10 mouse cellular contexts compared by ENCODE assay signal in genomic region chr5:118108124-118108793, GRCm38 (mm10). TPM values are rescaled to one million over a fixed set of nuclear protein-coding genes. Genes with fewer than 3 reads are reported as not detected.
DNase-seq lines count a peak whose midpoint lies in the region; ATAC-seq lines count a peak whose summit lies in the region.
"Had no signal": no experiment of that assay in that cellular context is flagged by ENCODE, and none has a peak within 500 bp of the region (broad histone marks: within the 10 kb centered on the region; RNA-seq: fewer than 3 reads in every experiment).

No protein-coding gene starts in this region.

- no peak overlapping the region for H3K4me3 ChIP-seq in midbrain, embryonic 10.5 days
- no peak overlapping the region for H3K4me3 ChIP-seq in midbrain, embryonic 11.5 days (ENCODE audit: low read depth, low read length)
- H3K4me3 ChIP-seq in embryonic facial prominence, embryonic 14.5 days (ENCODE audit: low read depth, low read length), result no peak overlapping the region
- H3K4me3 ChIP-seq: stomach, embryonic 15.5 days had no signal

- 0 out of 2 replicates have a peak overlapping the region, but pooled peaks have one; percentile 19 for H3K27ac ChIP-seq in midbrain, embryonic 10.5 days (replicated peaks)
- H3K27ac ChIP-seq in midbrain, embryonic 11.5 days (ENCODE audit: low read depth, low read length), result no peak overlapping the region
- H3K27ac ChIP-seq in embryonic facial prominence, embryonic 14.5 days (replicated peaks; ENCODE audit: low read depth, low read length), result peak overlapping the region; percentile 52; the same call in 1 of the 2 replicates
- H3K27ac ChIP-seq: stomach, embryonic 15.5 days had no signal

- H3K27me3 ChIP-seq in midbrain, embryonic 10.5 days (ENCODE audit: low read depth, poor library complexity, severe bottlenecking), result no peaks in the 10 kb centered on the region
- no peaks in the 10 kb centered on the region for H3K27me3 ChIP-seq in midbrain, embryonic 11.5 days (ENCODE audit: control insufficient read depth, insufficient read depth, low read length)
- H3K27me3 ChIP-seq in embryonic facial prominence, embryonic 14.5 days (replicated peaks; ENCODE audit: control insufficient read depth, insufficient read depth, low read length), result no peaks in the 10 kb centered on the region
- H3K27me3 ChIP-seq: stomach, embryonic 15.5 days had no signal

- 89% methylated on average over 17 of the region's 17 CpGs for WGBS in midbrain, embryonic 10.5 days
- 81% methylated on average over 17 of the region's 17 CpGs for WGBS in midbrain, embryonic 11.5 days
- WGBS in embryonic facial prominence, embryonic 14.5 days, result 73% methylated on average over 17 of the region's 17 CpGs

- H3K36me3 ChIP-seq in midbrain, embryonic 10.5 days, result peaks cover 84% of the 10 kb centered on the region
- no peaks in the 10 kb centered on the region; the same call in 1 of the 2 replicates for H3K36me3 ChIP-seq in midbrain, embryonic 11.5 days (ENCODE audit: control insufficient read depth, insufficient read depth, low read length)
- peaks cover 58% of the 10 kb centered on the region for H3K36me3 ChIP-seq in embryonic facial prominence, embryonic 14.5 days (ENCODE audit: control insufficient read depth, insufficient read depth, low read length)

- no peak overlapping the region for H3K4me2 ChIP-seq in midbrain, embryonic 11.5 days
- no peak overlapping the region for H3K4me2 ChIP-seq in embryonic facial prominence, embryonic 14.5 days (ENCODE audit: low read depth, low read length)
- H3K4me2 ChIP-seq: stomach, embryonic 15.5 days had no signal

- H3K9me3 ChIP-seq in midbrain, embryonic 10.5 days (replicated peaks), result no peaks in the 10 kb centered on the region
- no peaks in the 10 kb centered on the region for H3K9me3 ChIP-seq in midbrain, embryonic 11.5 days (ENCODE audit: control insufficient read depth, low read length)
- H3K9me3 ChIP-seq in embryonic facial prominence, embryonic 14.5 days (ENCODE audit: control insufficient read depth, low read length), result no peaks in the 10 kb centered on the region
- H3K9me3 ChIP-seq: stomach, embryonic 15.5 days had no signal

- H3K4me1 ChIP-seq in midbrain, embryonic 10.5 days, result peaks cover 6% of the 10 kb centered on the region; the same call in 1 of the 2 replicates
- no peaks in the 10 kb centered on the region for H3K4me1 ChIP-seq in midbrain, embryonic 11.5 days (ENCODE audit: control insufficient read depth, insufficient read depth, low read length)
- no peaks in the 10 kb centered on the region; the same call in 1 of the 2 replicates for H3K4me1 ChIP-seq in embryonic facial prominence, embryonic 14.5 days (ENCODE audit: control insufficient read depth, insufficient read depth, low read length)
- H3K4me1 ChIP-seq: stomach, embryonic 15.5 days had no signal

- DNase-seq in midbrain, embryonic 10.5 days (ENCODE audit: low spot score), result no peak
- no peak for DNase-seq in midbrain, embryonic 11.5 days (ENCODE audit: low spot score, missing footprints)
- DNase-seq in embryonic facial prominence, embryonic 14.5 days (ENCODE audit: low spot score), result peak; percentile 78
- peak; percentile 77 to 81 for DNase-seq in layer of hippocampus, postnatal 10 days (ENCODE audit: low spot score in 2 of 2)
- peak; percentile 53 for DNase-seq in right cerebral cortex, postnatal 25 days
- no peak for DNase-seq in urinary bladder, adult 2 months (ENCODE audit: low spot score)
- no peak for DNase-seq in gastrocnemius, postnatal 25 days
- DNase-seq in thymus, adult 18-20 months, result no peak
- DNase-seq: lung, adult 2 months had no signal

- no peak overlapping the region for H3K9ac ChIP-seq in midbrain, embryonic 11.5 days (ENCODE audit: low read length)
- H3K9ac ChIP-seq in embryonic facial prominence, embryonic 14.5 days (ENCODE audit: low read depth, low read length), result 0 out of 2 replicates have a peak overlapping the region, but pooled peaks have one; percentile 16
- H3K9ac ChIP-seq: stomach, embryonic 15.5 days had no signal

- ATAC-seq in midbrain, embryonic 11.5 days (ENCODE audit: low FRiP score), result no peak
- ATAC-seq in embryonic facial prominence, embryonic 14.5 days (ENCODE audit: low read depth), result peak; percentile 69

RNA-seq across cellular contexts. Expression of gene Fbxw8, which starts 47.0 kb away (rescaled TPM):
- 31.7 and 32.2 TPM in 2 replicates for polyA plus RNA-seq in midbrain, embryonic 10.5 days (2016; fragmentation: Nextera tagmentation; extraction: Ambion mirVana)
- polyA plus RNA-seq in midbrain, embryonic 11.5 days (2014; fragmentation: Nextera tagmentation; extraction: Ambion mirVana), result 16.5 and 21.1 TPM in 2 replicates
- 31.7 and 32.2 TPM in 2 replicates for polyA plus RNA-seq in embryonic facial prominence, embryonic 14.5 days (2014; fragmentation: Nextera tagmentation; extraction: Ambion mirVana)
- total RNA-seq in layer of hippocampus, postnatal 10 days (2021), result 10 to 100 TPM; 39.8 to 42.4 TPM
- polyA plus RNA-seq in urinary bladder, adult 2 months (2012; rRNA removed), result 30.9 and 32.3 TPM in 2 replicates
- total RNA-seq in gastrocnemius, postnatal 25 days (2021), result 10 to 100 TPM; 18.5 to 20.1 TPM

RNA-seq across cellular contexts. Expression of gene Hrk, which starts 56.2 kb away (rescaled TPM):
- 0.06 and 0.10 TPM in 2 replicates for polyA plus RNA-seq in midbrain, embryonic 10.5 days (2016; fragmentation: Nextera tagmentation; extraction: Ambion mirVana)
- polyA plus RNA-seq in midbrain, embryonic 11.5 days (2014; fragmentation: Nextera tagmentation; extraction: Ambion mirVana), result 0.08 and 0.18 TPM in 2 replicates
- polyA plus RNA-seq in embryonic facial prominence, embryonic 14.5 days (2014; fragmentation: Nextera tagmentation; extraction: Ambion mirVana), result 0.29 and 0.38 TPM in 2 replicates
- total RNA-seq in layer of hippocampus, postnatal 10 days (2021), result 10 to 100 TPM; 45.3 to 48.5 TPM
- polyA plus RNA-seq in urinary bladder, adult 2 months (2012; rRNA removed), result 0.01 TPM in 2 replicates
- under 1 TPM; 0.15 to 0.32 TPM for total RNA-seq in gastrocnemius, postnatal 25 days (2021)
- polyA plus RNA-seq: lung, adult 2 months had no signal

Comparison
In these comparisons a context has a peak if more than half of its experiments do, and no peak if none do; other contexts are left out.
1. DNase-seq: peak in embryonic facial prominence, embryonic 14.5 days (single experiment), layer of hippocampus, postnatal 10 days (2 of 2) and right cerebral cortex, postnatal 25 days (single experiment); none in midbrain, embryonic 10.5 days (single experiment), midbrain, embryonic 11.5 days (single experiment), urinary bladder, adult 2 months (single experiment), gastrocnemius, postnatal 25 days (single experiment) and thymus, adult 18-20 months (0 of 2).